Mouse (Mus musculus): ENCODE results near the gene Scaf4. TPM values are rescaled to one million over a fixed set of nuclear protein-coding genes. Genes with fewer than 3 reads are reported as not detected.

Scaf4 gene
- polyA plus RNA-seq, 1 experiment = 82.0 TPM

DNA sequence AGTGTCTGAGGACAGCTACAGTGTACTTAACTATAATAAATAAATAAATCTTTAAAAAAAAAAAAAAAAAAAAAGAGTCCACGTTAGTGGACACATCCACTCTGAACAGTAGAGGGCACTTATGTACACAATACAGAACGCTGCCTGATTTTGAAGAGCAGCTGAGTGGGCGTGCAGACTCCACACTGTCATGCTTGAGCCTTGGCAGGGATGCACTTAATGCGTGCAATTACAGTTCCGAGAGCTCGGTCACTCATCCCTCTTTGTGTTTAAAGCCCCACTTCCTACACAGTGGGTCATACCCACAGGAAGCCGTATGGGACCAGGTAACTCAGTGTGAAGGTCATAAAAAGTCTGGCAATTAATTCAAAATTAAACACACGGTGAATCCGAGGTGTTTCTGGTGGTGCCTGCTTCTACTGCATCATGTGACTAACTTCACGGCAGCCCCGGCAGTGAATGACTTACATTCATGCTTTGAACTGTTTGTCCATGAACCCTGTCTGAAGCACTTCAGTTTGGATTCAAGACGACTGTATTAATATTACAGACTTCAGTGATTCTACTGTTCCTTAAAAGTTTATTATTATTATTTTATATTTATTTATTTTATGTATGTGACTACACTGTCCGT, 28.3 kb upstream of the Scaf4 start:
- no peaks in the 10 kb centered on the region for H3K27me3 ChIP-seq (replicated peaks)
- TF ChIP-seq GATA1 (IDR thresholded peaks at IDR 0.05; ENCODE audit: borderline replicate concordance, low read length) (no peak), FLI1 (IDR thresholded peaks at IDR 0.05; ENCODE audit: low read length) (no peak)
- H3K4me1 ChIP-seq = peaks cover 4% of the 10 kb centered on the region; the same call in 1 of the 2 replicates
- peaks cover 18% of the 10 kb centered on the region for H3K9me3 ChIP-seq
- H3K36me3 ChIP-seq (replicated peaks; ENCODE audit: low read length) = no peaks in the 10 kb centered on the region
- H3K4me3 ChIP-seq (replicated peaks) = no peak overlapping the region

GRCm38 (mm10) chr16:90310488-90311135, 26.3 kb upstream of the Scaf4 start:
- H3K9me3 ChIP-seq = peaks cover 7% of the 10 kb centered on the region
- H3K27me3 ChIP-seq (replicated peaks) = no peaks in the 10 kb centered on the region
- H3K4me3 ChIP-seq (replicated peaks) = no peak overlapping the region
- H3K4me1 ChIP-seq = no peaks in the 10 kb centered on the region
- no peak for TF ChIP-seq GATA1 (IDR thresholded peaks at IDR 0.05; ENCODE audit: borderline replicate concordance, low read length)
- TF ChIP-seq FLI1 (IDR thresholded peaks at IDR 0.05; ENCODE audit: low read length) = no peak
- no peaks in the 10 kb centered on the region for H3K36me3 ChIP-seq (replicated peaks; ENCODE audit: low read length)

DNA sequence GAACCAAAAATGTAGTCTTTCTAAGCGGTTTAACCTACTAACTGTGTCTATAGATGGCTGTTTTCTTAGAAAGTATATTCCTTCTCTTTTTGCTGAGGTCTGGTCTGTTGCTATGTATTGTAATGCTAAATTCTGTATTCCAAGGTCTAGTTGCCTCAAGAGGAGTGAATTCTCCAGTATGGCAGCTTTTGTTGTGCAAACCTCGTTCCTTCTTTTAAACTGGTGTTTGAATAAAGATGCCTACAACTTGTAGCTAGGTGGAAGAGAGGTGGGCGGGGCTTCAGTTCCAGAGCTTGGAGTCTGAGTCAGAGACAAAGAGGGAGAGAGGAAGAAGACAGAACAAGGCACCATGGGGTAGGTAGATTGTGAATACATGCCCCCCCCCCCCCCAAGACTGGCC, 25.5 kb upstream of the Scaf4 start:
- H3K27me3 ChIP-seq (replicated peaks) = no peaks in the 10 kb centered on the region
- H3K36me3 ChIP-seq (replicated peaks; ENCODE audit: low read length) = no peaks in the 10 kb centered on the region
- peaks cover 4% of the 10 kb centered on the region for H3K9me3 ChIP-seq
- no peaks in the 10 kb centered on the region for H3K4me1 ChIP-seq
- no peak overlapping the region for H3K4me3 ChIP-seq (replicated peaks)
- TF ChIP-seq GATA1 (IDR thresholded peaks at IDR 0.05; ENCODE audit: borderline replicate concordance, low read length) (no peak), FLI1 (IDR thresholded peaks at IDR 0.05; ENCODE audit: low read length) (no peak)

- TF ChIP-seq FLI1 (IDR thresholded peaks at IDR 0.05; ENCODE audit: low read length) (no peak), GATA1 (IDR thresholded peaks at IDR 0.05; ENCODE audit: borderline replicate concordance, low read length) (no peak)
- Histone ChIP-seq H3K4me1 (peaks cover 3% of the 10 kb centered on the region; the same call in 1 of the 2 replicates), H3K4me3 (replicated peaks) (no peak overlapping the region), H3K36me3 (replicated peaks; ENCODE audit: low read length) (no peaks in the 10 kb centered on the region), H3K9me3 (peaks cover 5% of the 10 kb centered on the region), H3K27me3 (replicated peaks) (no peaks in the 10 kb centered on the region)
Observed at GRCm38 (mm10) chr16:90303988-90304299, 19.6 kb upstream of the Scaf4 start.

DNA sequence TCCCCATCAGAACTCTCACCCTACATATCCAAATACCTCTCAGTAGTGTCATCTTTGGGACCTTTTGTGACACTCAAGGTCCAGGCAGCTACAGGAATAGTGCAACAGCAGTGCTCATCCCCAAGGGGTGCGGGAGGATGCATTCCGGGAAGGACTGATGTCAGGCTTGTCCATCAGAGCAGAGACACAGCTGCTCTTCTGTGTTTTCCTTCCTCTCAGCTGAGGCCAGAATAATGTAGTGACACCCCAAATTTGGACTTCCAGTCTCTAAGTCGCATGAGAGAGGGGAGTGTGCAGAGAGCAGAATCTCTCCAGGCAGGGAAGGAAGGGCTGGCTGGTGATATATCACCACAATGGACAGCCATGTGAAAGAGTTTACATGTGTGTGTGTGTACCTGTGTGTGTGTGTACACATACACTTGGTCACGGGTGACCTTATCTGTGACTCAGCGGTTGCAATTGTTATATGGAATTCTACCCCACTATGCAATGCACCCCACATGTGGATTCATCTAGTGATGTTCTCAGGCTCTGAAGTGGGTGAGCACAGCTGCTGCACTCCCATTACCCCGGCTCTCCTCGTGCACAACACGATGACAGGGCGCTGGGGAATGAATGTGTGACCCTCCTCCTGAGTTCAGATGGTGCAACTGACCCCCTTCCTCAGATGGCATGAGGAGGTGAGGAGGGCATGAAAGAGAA, 19.1 kb upstream of the Scaf4 start:
- no peaks in the 10 kb centered on the region for H3K27me3 ChIP-seq (replicated peaks)
- peaks cover 3% of the 10 kb centered on the region; the same call in 1 of the 2 replicates for H3K4me1 ChIP-seq
- peaks cover 5% of the 10 kb centered on the region for H3K9me3 ChIP-seq
- TF ChIP-seq GATA1 (IDR thresholded peaks at IDR 0.05; ENCODE audit: borderline replicate concordance, low read length) = no peak
- TF ChIP-seq FLI1 (IDR thresholded peaks at IDR 0.05; ENCODE audit: low read length) = no peak
- no peaks in the 10 kb centered on the region for H3K36me3 ChIP-seq (replicated peaks; ENCODE audit: low read length)
- H3K4me3 ChIP-seq (replicated peaks) = no peak overlapping the region

- H3K4me3 ChIP-seq (replicated peaks) = no peak overlapping the region
- no peaks in the 10 kb centered on the region for H3K27me3 ChIP-seq (replicated peaks)
- H3K9me3 ChIP-seq = peaks cover 5% of the 10 kb centered on the region
- H3K36me3 ChIP-seq (replicated peaks; ENCODE audit: low read length) = no peaks in the 10 kb centered on the region
- H3K4me1 ChIP-seq = peaks cover 3% of the 10 kb centered on the region; the same call in 1 of the 2 replicates
- TF ChIP-seq FLI1 (IDR thresholded peaks at IDR 0.05; ENCODE audit: low read length) = no peak
- no peak for TF ChIP-seq GATA1 (IDR thresholded peaks at IDR 0.05; ENCODE audit: borderline replicate concordance, low read length)
Observed at GRCm38 (mm10) chr16:90301706-90302105, 17.4 kb upstream of the Scaf4 start.

GRCm38 (mm10) chr16:90300896-90301295, 16.6 kb upstream of the Scaf4 start:
- Histone ChIP-seq H3K4me3 (replicated peaks) (no peak overlapping the region), H3K9me3 (peaks cover 5% of the 10 kb centered on the region), H3K36me3 (replicated peaks; ENCODE audit: low read length) (no peaks in the 10 kb centered on the region), H3K4me1 (peaks cover 3% of the 10 kb centered on the region; the same call in 1 of the 2 replicates), H3K27me3 (replicated peaks) (no peaks in the 10 kb centered on the region)
- TF ChIP-seq FLI1 (IDR thresholded peaks at IDR 0.05; ENCODE audit: low read length) (no peak), GATA1 (IDR thresholded peaks at IDR 0.05; ENCODE audit: borderline replicate concordance, low read length) (no peak)

DNA sequence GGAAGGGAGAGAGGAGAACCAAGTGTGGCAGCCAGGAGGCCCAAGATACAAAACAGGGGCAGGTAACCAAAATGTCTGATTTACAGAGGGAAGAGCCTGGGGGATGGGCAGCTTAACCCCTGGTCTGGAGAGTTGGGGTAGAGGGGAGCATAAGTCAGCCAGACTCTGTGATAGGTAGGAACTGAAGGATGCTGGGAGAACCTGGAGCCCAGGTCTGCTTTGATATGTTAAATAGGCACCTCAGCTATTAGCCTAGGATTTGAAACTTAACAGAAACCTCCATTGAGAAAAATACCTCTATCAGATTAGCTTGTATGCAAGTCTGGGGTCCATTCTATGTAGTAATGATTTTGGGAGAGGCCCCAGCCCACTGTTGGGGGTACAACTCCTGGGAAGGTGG, 15.3 kb upstream of the Scaf4 start:
- H3K4me1 ChIP-seq = peaks cover 3% of the 10 kb centered on the region; the same call in 1 of the 2 replicates
- no peaks in the 10 kb centered on the region for H3K36me3 ChIP-seq (replicated peaks; ENCODE audit: low read length)
- no peak for TF ChIP-seq GATA1 (IDR thresholded peaks at IDR 0.05; ENCODE audit: borderline replicate concordance, low read length)
- TF ChIP-seq FLI1 (IDR thresholded peaks at IDR 0.05; ENCODE audit: low read length) = no peak
- no peaks in the 10 kb centered on the region for H3K27me3 ChIP-seq (replicated peaks)
- H3K9me3 ChIP-seq = peaks cover 5% of the 10 kb centered on the region
- no peak overlapping the region for H3K4me3 ChIP-seq (replicated peaks)

GRCm38 (mm10) chr16:90298426-90299300, 14.4 kb upstream of the Scaf4 start:
- Histone ChIP-seq H3K27me3 (replicated peaks) (no peaks in the 10 kb centered on the region), H3K9me3 (peaks cover 5% of the 10 kb centered on the region), H3K4me1 (peaks cover 3% of the 10 kb centered on the region; the same call in 1 of the 2 replicates), H3K4me3 (replicated peaks) (no peak overlapping the region), H3K36me3 (replicated peaks; ENCODE audit: low read length) (no peaks in the 10 kb centered on the region)
- no peak for TF ChIP-seq GATA1 (IDR thresholded peaks at IDR 0.05; ENCODE audit: borderline replicate concordance, low read length)
- TF ChIP-seq FLI1 (IDR thresholded peaks at IDR 0.05; ENCODE audit: low read length) = no peak

Data from megakaryocyte, embryonic 14.5 days (primary cell).